Mouse (Mus musculus): ENCODE results near the gene Rnf225. TPM values are rescaled to one million over a fixed set of nuclear protein-coding genes. Genes with fewer than 3 reads are reported as not detected.

Gene Rnf225
- polyA plus RNA-seq (2015; fragmentation: Illumina TruSeq; extraction: RNeasy Lipid Tissue Mini Kit (QIAGEN cat#74804); ENCODE audit: insufficient read depth, low replicate concordance): 0.29 TPM

DNA sequence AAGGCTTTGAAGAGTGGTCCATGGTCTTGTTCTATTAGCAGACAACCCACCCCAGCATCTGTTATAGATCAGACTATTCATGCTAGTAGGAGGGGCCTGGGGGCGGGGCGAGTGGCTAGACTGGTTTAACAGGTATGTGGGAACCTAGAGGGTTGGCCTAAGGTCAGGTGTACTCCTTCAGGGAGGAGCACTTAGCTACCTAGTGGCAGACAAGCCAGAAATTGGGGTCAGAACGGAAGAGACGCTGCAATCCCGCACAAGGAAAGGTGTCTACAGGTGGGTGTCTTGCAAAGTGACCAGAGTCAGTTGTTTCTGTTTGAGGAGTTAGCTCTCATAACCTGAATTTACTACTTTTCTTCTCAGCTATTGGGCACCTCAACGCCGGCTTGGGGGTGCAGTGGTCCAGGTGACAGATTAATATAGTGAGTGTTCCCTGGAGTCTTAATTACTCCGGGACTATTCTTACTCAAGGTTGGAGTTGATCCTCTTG lies at the start of gene Rnf225:
Gene Rnf225, plus strand, starts transcription at position 226 of the 490 bp plus-strand sequence.

DNA sequence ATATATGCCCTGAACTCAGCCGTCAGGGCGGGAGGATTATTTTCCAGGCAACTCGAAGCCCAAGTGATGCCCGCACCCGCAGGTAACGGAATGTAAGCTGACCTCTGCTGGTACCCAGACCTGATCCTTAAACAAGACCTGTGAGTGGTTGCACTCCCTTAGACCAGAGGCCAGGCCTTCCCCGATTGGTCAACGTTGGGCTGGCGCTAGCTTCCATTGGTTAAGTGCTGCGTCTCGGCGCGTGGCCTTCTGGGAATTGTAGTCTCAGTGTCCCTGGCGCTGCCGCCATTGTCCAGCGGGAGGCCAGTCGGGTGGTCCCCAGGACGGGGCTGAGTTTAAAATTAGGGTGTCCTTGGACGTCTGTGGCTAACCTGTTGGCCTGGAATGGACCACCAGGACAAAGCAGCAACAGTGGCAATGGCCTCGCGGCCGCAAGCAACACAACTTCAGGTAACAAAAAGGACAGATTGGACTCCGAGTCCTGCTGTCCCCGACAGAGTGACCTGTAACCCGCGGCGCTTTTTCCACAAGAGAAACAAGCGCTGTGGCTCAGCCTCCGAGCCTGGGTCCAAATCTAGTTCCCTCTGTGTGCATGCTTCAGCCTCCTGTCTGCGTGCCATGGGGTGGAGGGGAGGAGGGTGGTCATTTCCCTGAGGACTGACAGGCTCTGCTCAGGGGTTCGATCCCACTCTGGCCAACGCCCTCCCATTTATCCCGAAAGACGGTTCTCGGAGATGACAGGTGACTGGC lies 46.1 kb upstream of the Rnf225 start, which contains the start of gene Zfp128:
Gene Zfp128, plus strand, starts transcription at position 267 of the 750 bp plus-strand sequence.

DNA sequence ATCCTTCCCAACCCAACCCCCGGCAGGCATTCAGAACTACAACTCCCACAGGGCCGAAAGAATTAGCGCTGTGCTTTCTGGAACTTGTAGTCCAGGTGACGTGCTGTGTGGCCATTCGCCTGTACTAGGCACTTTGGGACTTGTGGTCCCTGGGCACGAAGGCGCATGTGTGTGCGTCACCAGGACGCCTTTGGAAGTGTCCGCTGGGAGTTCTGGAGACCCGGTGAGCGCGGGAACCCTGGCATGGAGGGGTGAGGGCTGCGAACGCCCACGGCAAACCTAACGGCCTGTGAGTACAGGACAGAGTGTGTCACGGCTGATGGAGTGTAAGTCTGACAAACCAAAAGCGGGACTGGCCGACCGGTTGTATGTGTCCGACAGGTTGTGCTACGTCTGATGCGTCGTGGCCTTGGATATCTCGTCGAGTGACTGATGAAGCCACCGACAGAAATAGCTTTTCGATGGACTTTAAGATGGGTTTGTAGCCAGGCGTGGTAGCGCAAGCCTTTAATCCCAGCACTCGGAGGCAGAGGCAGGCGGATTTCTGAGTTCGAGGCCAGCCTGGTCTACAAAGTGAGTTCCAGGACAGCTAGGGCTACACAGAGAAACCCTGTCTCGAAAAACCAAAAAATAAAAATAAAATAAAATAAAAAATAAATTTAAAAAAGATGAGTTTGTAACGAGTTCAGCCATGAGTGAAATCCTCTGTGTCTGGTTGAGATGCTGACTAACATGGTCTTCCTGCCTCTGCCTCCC lies 29.4 kb upstream of the Rnf225 start, which contains the start of gene Zscan22:
Gene Zscan22, plus strand, starts transcription at position 161 of the 756 bp plus-strand sequence.

DNA sequence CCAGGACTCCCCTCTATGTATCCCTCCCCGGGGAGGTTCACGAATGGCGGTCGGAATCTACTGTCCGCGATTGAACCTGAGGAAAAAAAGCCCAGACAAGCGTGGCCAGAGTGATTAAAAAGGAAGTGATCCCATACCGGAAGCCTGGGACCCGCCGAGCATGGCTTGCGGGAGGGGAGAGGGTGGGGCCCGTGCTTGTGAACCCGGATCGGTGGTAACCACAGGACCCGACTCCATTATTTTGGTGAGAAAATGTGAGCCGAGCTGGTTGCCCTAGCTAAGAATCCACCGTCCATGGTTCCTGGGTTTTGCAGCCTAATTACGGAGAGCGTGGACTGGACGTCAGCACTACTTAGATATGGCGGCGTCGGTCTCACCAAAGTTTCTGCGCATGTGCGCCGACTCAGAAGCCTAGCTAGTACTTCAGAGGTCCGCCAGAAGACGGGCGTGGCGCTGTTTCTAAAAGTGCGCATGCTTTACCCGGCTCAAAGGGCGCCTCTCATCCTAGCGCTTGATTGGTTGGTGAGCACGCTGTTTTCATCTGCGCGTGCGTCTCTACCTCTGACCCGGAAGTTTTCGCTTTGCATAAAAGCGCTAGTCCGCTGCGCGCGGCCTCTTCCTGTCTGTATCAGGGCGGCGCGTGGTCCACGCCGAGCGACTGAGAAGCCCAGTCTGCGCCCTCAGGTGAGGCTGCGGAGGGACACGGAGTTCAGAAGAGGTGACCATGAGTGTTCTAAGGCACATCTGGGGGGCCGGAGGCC lies 5.3 kb upstream of the Rnf225 start, which contains the start of gene Rps5:
Gene Rps5, plus strand, starts transcription at position 586 of the 761 bp plus-strand sequence.

DNA sequence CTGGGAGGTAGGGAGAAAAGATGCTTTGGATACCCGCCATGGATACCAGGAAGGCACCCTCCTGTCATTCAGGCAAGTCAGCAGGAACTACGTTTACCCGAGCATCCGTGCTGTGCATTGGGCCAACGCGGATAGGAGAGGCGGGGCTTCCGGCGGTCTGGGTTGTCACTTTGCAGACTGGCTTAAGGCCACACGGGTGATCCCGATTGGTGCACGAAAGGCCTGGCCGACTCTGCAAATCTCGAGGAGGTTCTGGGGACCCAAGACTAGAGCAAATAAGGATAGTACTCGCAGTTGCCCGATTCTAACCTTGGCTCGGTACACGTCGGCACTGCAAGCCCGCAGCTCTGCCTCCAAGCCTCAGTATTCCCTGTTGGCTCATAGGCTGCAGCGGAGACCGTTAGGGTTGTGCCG lies 38.5 kb downstream of the Rnf225 start, which contains the start of gene Zfp324:
Gene Zfp324, plus strand, starts transcription at position 161 of the 414 bp plus-strand sequence.

DNA sequence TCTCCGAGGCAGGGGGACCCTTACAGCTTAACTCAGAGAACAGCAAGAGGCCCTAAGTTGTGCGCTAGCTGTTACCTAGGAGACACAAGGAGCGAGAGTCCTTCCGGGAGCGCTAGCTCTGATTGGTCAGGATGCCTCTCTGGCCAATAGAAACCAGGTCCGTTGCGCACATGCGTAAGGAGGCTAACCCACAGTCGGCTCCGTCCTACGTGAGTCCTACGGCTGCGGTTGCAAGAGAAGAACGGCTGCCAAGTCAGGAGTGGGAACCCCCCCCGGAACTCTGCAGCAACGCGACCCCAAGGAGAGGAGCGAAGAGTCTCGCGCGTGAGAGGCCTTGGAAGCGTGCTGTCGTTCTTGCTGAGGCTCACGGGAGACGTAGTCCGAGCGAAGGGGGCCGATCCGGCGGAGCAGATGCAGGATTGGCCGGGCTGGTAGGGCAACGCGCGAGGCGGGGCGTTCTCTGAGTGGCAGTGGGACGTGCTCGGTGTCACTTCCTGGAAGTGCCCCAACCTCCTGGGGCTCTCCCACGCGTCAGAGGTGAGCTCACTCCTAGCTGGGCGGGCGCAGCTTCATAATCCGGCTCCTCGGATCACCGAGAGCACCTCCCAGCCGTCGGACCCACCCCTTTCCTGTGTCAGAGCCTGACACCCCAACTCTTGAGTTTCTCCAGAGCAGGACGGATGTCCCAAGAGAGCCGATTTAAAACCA lies 50.6 kb downstream of the Rnf225 start, which contains the start of gene Zfp446:
Gene Zfp446, plus strand, starts transcription at position 167 of the 708 bp plus-strand sequence.

Other genes starting within 250 kb of the Rnf225 start
- not detected for gene Vmn2r55, start 242.4 kb upstream of the Rnf225 start, polyA plus RNA-seq (2015; fragmentation: Illumina TruSeq; extraction: RNeasy Lipid Tissue Mini Kit (QIAGEN cat#74804); ENCODE audit: insufficient read depth, low replicate concordance)
- gene Vmn2r56, start 192.4 kb upstream of the Rnf225 start, polyA plus RNA-seq (2015; fragmentation: Illumina TruSeq; extraction: RNeasy Lipid Tissue Mini Kit (QIAGEN cat#74804); ENCODE audit: insufficient read depth, low replicate concordance): not detected
- gene Zscan18, start 123.8 kb upstream of the Rnf225 start, polyA plus RNA-seq (2015; fragmentation: Illumina TruSeq; extraction: RNeasy Lipid Tissue Mini Kit (QIAGEN cat#74804); ENCODE audit: insufficient read depth, low replicate concordance): 3.6 TPM
- 27.5 TPM for gene Zfp329, start 108.6 kb upstream of the Rnf225 start, polyA plus RNA-seq (2015; fragmentation: Illumina TruSeq; extraction: RNeasy Lipid Tissue Mini Kit (QIAGEN cat#74804); ENCODE audit: insufficient read depth, low replicate concordance)
- gene Zfp110, start 92.7 kb upstream of the Rnf225 start, polyA plus RNA-seq (2015; fragmentation: Illumina TruSeq; extraction: RNeasy Lipid Tissue Mini Kit (QIAGEN cat#74804); ENCODE audit: insufficient read depth, low replicate concordance): 50.1 TPM
- 4.6 TPM for gene Zfp128, start 46.2 kb upstream of the Rnf225 start, polyA plus RNA-seq (2015; fragmentation: Illumina TruSeq; extraction: RNeasy Lipid Tissue Mini Kit (QIAGEN cat#74804); ENCODE audit: insufficient read depth, low replicate concordance)
- gene Zscan22, start 29.6 kb upstream of the Rnf225 start, polyA plus RNA-seq (2015; fragmentation: Illumina TruSeq; extraction: RNeasy Lipid Tissue Mini Kit (QIAGEN cat#74804); ENCODE audit: insufficient read depth, low replicate concordance): 14.1 TPM
- 814 TPM for gene Rps5, start 5.1 kb upstream of the Rnf225 start, polyA plus RNA-seq (2015; fragmentation: Illumina TruSeq; extraction: RNeasy Lipid Tissue Mini Kit (QIAGEN cat#74804); ENCODE audit: insufficient read depth, low replicate concordance)
- gene Zfp324, start 38.4 kb downstream of the Rnf225 start, polyA plus RNA-seq (2015; fragmentation: Illumina TruSeq; extraction: RNeasy Lipid Tissue Mini Kit (QIAGEN cat#74804); ENCODE audit: insufficient read depth, low replicate concordance): 5.0 TPM
- 9.2 TPM for gene Zfp446, start 50.4 kb downstream of the Rnf225 start, polyA plus RNA-seq (2015; fragmentation: Illumina TruSeq; extraction: RNeasy Lipid Tissue Mini Kit (QIAGEN cat#74804); ENCODE audit: insufficient read depth, low replicate concordance)
- 0.10 TPM for gene Slc27a5, start 70.8 kb downstream of the Rnf225 start, polyA plus RNA-seq (2015; fragmentation: Illumina TruSeq; extraction: RNeasy Lipid Tissue Mini Kit (QIAGEN cat#74804); ENCODE audit: insufficient read depth, low replicate concordance)
- 194 TPM for gene Trim28, start 71.7 kb downstream of the Rnf225 start, polyA plus RNA-seq (2015; fragmentation: Illumina TruSeq; extraction: RNeasy Lipid Tissue Mini Kit (QIAGEN cat#74804); ENCODE audit: insufficient read depth, low replicate concordance)
- 4.0 TPM for gene Zbtb45, start 82.6 kb downstream of the Rnf225 start, polyA plus RNA-seq (2015; fragmentation: Illumina TruSeq; extraction: RNeasy Lipid Tissue Mini Kit (QIAGEN cat#74804); ENCODE audit: insufficient read depth, low replicate concordance)
- 153 TPM for gene Chmp2a, start 107.4 kb downstream of the Rnf225 start, polyA plus RNA-seq (2015; fragmentation: Illumina TruSeq; extraction: RNeasy Lipid Tissue Mini Kit (QIAGEN cat#74804); ENCODE audit: insufficient read depth, low replicate concordance)
- gene Ube2m, start 110.9 kb downstream of the Rnf225 start, polyA plus RNA-seq (2015; fragmentation: Illumina TruSeq; extraction: RNeasy Lipid Tissue Mini Kit (QIAGEN cat#74804); ENCODE audit: insufficient read depth, low replicate concordance): 112 TPM
- gene Mzf1, start 127.3 kb downstream of the Rnf225 start, polyA plus RNA-seq (2015; fragmentation: Illumina TruSeq; extraction: RNeasy Lipid Tissue Mini Kit (QIAGEN cat#74804); ENCODE audit: insufficient read depth, low replicate concordance): 0.65 TPM
- gene Vmn1r85, start 167.8 kb downstream of the Rnf225 start, polyA plus RNA-seq (2015; fragmentation: Illumina TruSeq; extraction: RNeasy Lipid Tissue Mini Kit (QIAGEN cat#74804); ENCODE audit: insufficient read depth, low replicate concordance): not detected
- not detected for gene Vmn1r86, start 192.5 kb downstream of the Rnf225 start, polyA plus RNA-seq (2015; fragmentation: Illumina TruSeq; extraction: RNeasy Lipid Tissue Mini Kit (QIAGEN cat#74804); ENCODE audit: insufficient read depth, low replicate concordance)
- gene Vmn1r87, start 212.7 kb downstream of the Rnf225 start, polyA plus RNA-seq (2015; fragmentation: Illumina TruSeq; extraction: RNeasy Lipid Tissue Mini Kit (QIAGEN cat#74804); ENCODE audit: insufficient read depth, low replicate concordance): not detected
- not detected for gene Vmn1r88, start 232.2 kb downstream of the Rnf225 start, polyA plus RNA-seq (2015; fragmentation: Illumina TruSeq; extraction: RNeasy Lipid Tissue Mini Kit (QIAGEN cat#74804); ENCODE audit: insufficient read depth, low replicate concordance)

Data from spleen, adult 10 weeks (tissue).